Mouse (Mus musculus) brown adipose tissue, adult 24 weeks (tissue): ENCODE data around the gene Jagn1. TPM values are rescaled to one million over a fixed set of nuclear protein-coding genes. Genes with fewer than 3 reads are reported as not detected.

Experiments used
- H3K27ac ChIP-seq: fragments of 200-500 bp; replicated peaks from 2 replicates; pipeline ENCODE4 v1.5.1; 2012; ENCODE audit warnings: low read depth, mild to moderate bottlenecking, low read length
- H3K4me1 ChIP-seq: fragments of 200-500 bp; 2 replicates; pipeline ENCODE4 v1.6.1; 2012; ENCODE audit warnings: low read length, mixed read lengths; ENCODE audit not compliant: control insufficient read depth, insufficient read depth, insufficient read length
- H3K4me3 ChIP-seq: fragments of 200-500 bp; 2 replicates; pipeline ENCODE4 v1.5.1; 2012; ENCODE audit warnings: low read depth, mild to moderate bottlenecking, low read length, moderate library complexity; ENCODE audit not compliant: insufficient read depth
- polyA plus RNA-seq: library from polyadenylated mRNA; stranded (reverse); fragments of >200 nt; gene quantifications from 2 replicates; pipeline ENCODE4 v1.2.4, GENCODE M21; 2012; ENCODE audit not compliant: missing spikeins, insufficient read depth, insufficient read length

Gene Jagn1
- polyA plus RNA-seq, 1 experiment = 34.8 TPM

DNA sequence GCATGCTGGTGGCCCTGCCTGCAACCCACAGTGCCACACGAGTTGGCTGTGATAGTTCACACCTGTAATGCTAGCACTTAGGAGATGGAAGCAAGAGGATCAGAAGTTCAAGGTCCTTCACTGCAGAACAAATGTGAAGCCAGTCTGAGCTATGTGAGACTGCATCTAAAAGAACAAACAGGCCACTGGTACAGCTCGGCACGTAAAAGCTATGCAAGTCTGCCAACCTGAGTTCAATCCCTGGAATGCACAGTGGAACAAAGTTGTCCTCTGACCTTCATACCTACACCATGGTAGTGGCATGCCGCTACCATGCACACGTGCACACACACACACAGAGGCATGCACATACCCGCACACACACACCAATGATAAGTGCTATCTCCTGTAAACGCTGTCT is 18.2 kb upstream of the Jagn1 start:
- Histone ChIP-seq H3K27ac (no peak overlapping the region), H3K4me3 (no peak overlapping the region), H3K4me1 (no peaks in the 10 kb centered on the region)

DNA sequence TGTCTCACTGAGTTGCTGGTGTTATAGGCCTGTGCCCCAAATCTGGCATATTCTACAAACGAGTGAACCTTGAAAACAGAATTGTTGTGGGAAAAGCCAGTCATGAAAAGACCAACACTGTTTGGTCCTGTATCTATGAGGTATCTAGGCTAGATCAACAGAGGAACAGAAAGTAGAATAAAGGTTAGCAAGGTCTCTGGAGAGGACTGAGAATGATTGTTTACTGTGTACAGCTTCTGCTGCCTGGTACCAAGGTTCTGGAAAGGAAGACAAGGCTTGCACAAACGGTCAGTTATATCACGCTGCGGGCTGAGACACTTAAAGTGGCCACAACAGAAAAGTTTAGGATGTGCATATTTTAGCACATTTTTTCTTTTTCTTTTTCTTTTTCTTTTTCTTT is 15.7 kb upstream of the Jagn1 start:
- Histone ChIP-seq H3K27ac (peak overlapping the region; percentile 84; the same call in 1 of the 2 replicates), H3K4me1 (no peaks in the 10 kb centered on the region), H3K4me3 (no peak overlapping the region)

DNA sequence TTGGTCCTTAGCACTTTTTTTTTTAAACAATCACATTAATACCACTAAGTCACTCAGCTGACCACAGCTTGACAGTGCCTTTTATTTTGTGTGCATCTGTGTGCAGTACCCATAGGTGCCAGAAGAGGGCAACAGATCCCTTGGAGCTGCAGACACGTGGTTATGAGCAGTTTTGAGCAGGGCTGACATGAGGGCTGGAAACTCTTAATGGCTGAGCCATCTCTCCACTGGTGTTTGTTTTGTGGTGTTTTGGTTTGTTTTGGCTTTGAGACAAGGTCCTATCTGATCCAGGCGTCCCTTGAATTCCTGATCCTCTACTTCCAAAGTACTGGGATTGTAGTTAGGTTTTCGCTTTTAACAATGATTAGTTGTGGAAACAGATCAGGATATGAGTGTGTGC is 15.0 kb upstream of the Jagn1 start:
- no peak overlapping the region for H3K4me3 ChIP-seq
- H3K27ac ChIP-seq = peak overlapping the region; percentile 31; the same call in 1 of the 2 replicates
- no peaks in the 10 kb centered on the region for H3K4me1 ChIP-seq

DNA sequence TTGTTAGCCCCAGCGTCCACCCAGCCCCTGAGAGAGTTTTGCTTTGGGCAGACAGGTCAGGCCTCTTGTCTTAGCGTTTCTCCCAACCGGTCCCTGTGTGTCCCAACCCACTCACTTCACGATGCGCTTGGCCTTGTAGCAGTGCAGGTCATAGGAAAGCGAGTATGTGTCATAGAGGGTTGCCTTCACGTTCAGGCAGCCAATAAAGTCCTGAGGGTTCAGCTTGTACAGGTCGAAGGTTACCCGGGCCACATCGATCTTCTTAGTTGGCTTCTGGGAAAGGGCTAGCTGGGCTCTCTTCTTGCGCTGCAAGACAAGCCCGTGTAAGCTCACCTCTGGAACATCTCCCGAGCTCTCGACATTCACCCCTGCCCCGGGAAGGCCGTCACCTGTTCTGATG is 14.4 kb upstream of the Jagn1 start:
- Histone ChIP-seq H3K27ac (peak overlapping the region; percentile 28), H3K4me1 (no peaks in the 10 kb centered on the region), H3K4me3 (no peak overlapping the region)

DNA sequence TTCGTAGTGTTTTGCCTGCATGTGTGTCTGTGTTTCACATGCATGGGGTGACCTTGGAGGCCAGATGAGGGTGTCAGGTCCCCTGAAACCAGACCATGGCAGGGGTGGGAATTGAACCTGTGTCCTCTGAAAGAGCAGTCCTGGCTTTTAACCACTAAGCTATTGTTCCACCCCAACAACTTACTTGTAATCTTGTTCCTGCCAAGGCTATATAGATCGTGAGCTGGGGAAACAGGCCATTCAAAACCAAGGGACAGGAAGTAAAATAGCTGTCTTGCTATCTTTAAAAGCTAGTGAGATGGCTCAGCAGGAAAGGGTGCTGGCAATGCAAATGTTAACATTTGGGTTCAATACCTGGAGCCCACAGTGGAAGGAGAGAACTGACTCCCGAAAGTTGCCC is 12.4 kb upstream of the Jagn1 start:
- peak overlapping the region; percentile 68 for H3K4me3 ChIP-seq
- H3K27ac ChIP-seq = peak overlapping the region; percentile 52
- H3K4me1 ChIP-seq = no peaks in the 10 kb centered on the region

DNA sequence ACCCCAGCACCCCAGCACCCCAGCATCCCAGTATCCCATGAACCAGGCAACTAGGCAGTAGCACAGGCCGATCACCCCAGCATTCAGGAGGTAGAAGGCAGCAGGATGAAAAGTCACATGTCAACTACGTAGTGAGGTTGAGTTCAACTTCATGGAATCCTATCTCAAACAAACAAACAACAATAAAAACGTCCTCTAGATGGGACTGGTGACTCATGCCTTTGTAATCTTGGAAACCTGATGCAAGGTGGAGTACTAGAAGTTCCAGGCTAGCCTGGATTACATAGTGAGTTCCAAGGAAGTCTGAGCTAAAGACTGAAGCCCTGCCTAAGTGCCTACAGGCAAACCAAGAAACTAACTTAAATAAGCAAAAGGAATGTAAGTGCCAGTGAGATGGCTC is 11.5 kb upstream of the Jagn1 start:
- peak overlapping the region; percentile 68 for H3K4me3 ChIP-seq
- H3K27ac ChIP-seq = peak overlapping the region; percentile 60; the same call in 1 of the 2 replicates
- no peaks in the 10 kb centered on the region for H3K4me1 ChIP-seq

DNA sequence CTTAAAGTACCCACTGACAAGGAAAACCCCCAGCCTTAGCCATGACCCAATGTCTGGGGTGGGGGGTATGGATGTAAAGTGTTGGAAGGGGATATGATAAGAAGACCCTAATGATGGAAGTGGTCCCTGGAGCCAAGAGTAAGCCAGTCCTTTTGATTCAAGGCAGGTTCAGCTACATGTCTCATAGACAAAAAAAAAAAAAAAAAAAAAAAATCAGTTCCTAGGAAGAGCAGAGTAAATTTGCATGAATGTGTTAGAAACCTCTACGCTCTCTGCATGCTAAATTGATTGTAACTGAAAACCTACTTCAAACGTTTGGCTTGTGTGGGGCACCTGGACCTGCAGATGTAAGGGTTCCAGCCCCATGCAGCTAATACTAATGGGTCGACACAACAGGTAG is 10.6 kb upstream of the Jagn1 start:
- no peaks in the 10 kb centered on the region for H3K4me1 ChIP-seq
- H3K4me3 ChIP-seq = peak overlapping the region; percentile 68
- H3K27ac ChIP-seq = peak overlapping the region; percentile 98

DNA sequence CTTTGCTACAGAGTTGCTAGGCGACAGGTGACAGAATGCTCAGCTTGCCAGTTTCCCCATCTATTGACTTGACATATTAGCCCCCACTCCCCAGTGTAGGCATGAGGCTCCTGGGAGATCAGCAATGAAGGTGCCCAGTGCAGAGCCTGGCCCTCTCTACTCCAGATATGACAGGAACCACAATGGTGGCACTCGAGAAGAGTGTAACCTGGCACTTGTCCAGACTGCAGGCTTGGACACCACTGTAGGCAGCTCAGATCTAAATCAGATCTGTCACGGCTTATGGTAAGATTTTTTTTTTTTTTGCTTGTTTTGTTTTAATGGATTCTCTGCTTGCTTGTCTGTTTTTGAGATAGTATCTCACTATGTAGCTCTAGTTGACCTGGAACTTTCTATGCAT is 8.7 kb upstream of the Jagn1 start:
- Histone ChIP-seq H3K4me3 (peak overlapping the region; percentile 68), H3K27ac (peak overlapping the region; percentile 98), H3K4me1 (no peaks in the 10 kb centered on the region)

DNA sequence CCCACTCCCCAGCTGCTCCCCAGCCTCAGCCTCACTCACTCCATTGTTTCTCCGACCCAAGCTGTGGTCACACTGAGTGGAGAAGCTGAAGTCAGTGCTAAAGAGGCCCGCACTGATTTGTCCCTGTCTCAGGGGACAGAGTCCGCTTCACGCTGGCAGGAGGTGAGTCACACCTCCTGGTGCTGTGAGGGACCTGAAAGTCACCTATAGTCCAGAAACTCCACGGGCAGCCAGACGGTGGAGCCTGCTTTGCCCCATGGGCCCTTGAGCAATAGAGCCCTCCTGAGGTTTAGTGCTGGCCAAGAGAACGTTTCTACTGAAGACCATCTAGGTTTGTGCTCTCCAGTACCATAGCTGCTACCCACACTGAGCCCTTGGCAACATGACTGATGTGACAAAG is 7.7 kb upstream of the Jagn1 start:
- Histone ChIP-seq H3K4me1 (peaks cover 2% of the 10 kb centered on the region; the same call in 1 of the 2 replicates), H3K27ac (peak overlapping the region; percentile 98)

DNA sequence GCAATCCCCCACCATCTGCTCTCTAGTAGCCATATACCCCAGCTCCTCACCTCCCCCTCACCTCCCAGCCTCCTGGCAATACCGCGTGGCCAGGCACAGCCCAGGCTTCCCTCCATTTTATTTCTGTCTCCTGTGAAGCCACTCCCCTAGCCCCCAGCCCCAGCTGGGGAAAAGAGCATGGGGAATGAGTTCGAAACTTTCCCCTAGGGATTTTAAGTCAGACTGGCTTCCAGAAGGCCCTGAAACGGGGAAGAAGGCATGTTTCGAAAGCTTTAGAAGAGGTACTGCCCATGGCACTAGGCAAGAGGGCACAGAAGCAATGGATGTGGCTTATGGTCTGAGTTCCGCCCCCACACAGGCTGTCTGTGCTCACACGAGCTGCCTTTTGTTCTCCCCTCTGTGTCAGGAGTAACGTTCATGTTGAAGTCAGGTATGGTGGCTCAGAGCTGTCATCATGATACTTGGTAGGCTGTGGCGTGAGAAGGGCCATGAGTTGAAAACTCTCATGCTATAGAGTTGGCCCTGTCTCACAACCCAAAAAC is 6.6 kb upstream of the Jagn1 start, which contains the start of gene Cidec:
Gene Cidec (minus strand): TSS at position 97 of the 542 bp plus-strand sequence.
- Histone ChIP-seq H3K4me3 (peak within 1 kb of the TSS; percentile 68), H3K4me1 (peaks cover 5% of the 10 kb centered on the region), H3K27ac (peak within 1 kb of the TSS; percentile 98)

More for the DNA sequence above, 7.7 kb upstream of the Jagn1 start:
- peak overlapping the region; percentile 68 for H3K4me3 ChIP-seq

DNA sequence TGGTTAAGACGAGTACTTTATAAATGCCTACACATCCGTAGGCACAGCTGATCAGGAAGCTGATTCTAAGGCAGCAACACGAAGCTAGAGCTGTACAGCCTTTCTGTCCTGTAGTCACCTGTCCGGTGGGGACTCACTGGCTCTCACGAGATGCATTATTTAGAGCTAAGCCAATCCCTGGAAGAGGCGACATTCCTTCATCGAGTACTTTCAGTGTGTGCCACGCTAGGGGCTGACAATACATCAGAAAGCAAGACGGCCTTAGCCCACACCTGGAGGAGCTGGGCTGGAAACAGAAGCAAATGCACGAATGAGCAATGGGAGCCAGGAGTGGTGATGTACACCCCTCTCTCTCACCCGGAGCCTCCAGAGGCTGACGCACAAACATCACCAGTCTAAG is 5.2 kb upstream of the Jagn1 start:
- Histone ChIP-seq H3K27ac (peak overlapping the region; percentile 95), H3K4me3 (no peak overlapping the region), H3K4me1 (peaks cover 5% of the 10 kb centered on the region)

DNA sequence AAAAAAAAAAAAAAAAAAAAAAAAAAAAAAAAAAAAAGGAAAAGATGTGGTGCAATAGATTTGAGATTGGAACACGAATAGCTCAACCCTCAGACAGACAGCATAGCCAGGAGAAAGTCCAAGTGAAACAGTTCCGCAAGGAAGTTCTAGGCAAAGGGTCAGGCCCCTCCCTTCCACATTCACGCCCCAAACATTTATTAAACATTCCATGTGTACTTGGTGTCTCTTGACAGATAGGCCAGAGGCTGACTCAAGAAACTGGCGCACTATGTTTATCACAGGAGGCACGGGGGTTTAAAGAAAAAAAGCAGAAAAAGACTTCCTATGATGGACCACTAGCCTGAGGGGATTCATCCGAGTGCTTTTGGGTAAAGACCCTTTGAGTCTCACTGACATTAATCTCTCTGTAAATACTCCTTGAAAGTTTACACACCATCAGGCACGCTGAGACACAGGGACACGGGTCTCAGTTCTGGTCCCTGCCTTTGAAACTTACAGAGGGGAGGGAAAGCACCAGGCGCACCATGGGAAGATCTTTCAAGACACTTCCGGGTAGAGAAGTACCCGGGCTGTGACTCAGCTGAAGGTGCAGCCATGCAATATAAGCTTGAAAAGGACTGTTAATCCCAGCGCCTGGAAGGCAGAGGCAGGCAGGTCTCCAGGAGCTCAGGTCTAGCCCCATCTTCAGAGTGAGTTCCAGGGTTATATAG is 3.5 kb upstream of the Jagn1 start:
- Histone ChIP-seq H3K27ac (peak overlapping the region; percentile 95), H3K4me3 (no peak overlapping the region), H3K4me1 (peaks cover 9% of the 10 kb centered on the region)

DNA sequence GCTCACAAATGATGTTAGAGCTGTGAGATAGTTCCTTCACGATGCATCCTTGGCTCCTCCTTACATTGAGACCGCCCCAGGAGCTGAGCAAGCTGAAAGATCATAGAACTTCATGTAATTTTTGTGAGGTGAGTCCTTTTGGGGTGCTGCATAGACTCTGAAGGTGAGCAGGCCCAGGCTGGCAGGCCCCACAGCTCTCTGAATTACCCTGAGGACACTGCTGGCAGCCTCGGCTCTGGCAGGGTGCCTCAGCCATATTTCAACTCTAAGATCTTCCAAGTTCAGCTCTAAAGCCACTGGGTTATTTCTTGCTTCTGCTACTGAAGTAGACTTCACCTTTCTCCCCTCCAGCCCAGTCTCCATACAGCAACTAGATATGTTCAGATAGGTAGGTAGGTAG is 1.7 kb upstream of the Jagn1 start:
- H3K27ac ChIP-seq = peak overlapping the region; percentile 57
- H3K4me3 ChIP-seq = no peak overlapping the region
- H3K4me1 ChIP-seq = peaks cover 9% of the 10 kb centered on the region

DNA sequence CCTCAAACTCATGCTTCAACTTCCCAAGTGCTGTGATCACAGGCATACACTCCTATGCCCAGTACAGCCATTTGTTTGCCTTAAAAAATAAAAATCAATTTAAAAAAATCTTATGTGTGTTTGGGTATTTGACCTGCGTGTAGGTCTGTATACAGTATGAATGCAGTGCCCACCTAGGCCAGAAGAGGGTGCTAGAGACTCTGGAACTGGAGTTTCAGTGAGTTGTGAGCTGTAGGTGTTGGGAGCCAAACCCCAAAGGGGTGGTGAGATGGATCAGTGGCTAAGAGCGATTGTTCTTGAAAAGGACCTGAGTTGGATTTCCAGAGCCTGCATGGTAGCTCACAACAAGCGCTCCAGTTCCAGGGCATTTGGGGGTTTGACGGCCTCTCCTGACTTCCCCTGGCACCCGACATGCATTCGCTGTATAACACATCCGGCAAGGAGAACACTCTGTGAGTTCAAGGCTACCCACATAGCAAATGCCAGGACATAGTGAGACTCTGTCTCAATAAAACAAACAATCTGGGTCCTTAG is 1.2 kb upstream of the Jagn1 start:
- Histone ChIP-seq H3K4me1 (peaks cover 9% of the 10 kb centered on the region), H3K27ac (no peak overlapping the region), H3K4me3 (no peak overlapping the region)

DNA sequence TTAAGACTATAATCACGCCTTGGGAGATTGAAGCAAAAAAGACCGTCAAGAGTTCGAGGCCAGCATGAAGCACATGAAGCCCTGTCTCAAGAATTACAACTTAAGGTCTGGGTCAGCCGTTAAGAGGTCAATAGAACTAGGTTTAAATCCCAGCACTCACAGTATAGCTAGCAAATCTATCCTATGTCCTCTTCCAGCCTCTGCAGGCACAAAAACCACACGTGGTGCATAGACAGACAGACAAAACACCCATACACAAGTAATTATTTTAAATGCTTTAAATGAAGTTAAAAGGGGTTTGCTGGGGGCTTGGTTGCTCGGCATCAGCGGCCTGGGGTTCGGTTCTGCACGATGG is 305 bp upstream of the Jagn1 start:
- no peak overlapping the region for H3K27ac ChIP-seq
- H3K4me3 ChIP-seq = peak overlapping the region; percentile 42
- peaks cover 9% of the 10 kb centered on the region for H3K4me1 ChIP-seq

DNA sequence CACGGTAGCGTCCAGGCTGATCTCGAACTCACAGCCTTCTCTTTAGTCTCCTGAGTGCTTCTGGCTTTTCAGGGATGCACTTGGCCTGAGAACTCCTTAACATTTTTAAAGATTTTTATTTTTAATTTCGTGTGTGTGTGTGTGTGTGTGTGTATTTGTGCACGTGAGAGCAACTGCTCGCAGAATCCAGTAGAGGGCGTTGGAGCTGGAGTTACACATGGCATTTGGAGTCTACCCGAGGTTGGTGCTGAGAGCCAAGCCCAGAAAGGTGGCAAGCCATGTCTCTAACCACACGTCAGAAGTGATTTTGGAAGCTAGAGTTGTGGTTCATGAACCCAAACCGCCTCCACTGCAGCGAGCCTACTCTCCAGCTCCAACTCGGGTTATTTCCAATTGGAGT is 722 bp downstream of the Jagn1 start:
- H3K4me1 ChIP-seq = peaks cover 9% of the 10 kb centered on the region
- H3K27ac ChIP-seq = peak overlapping the region; percentile 70; the same call in 1 of the 2 replicates
- peak overlapping the region; percentile 87 for H3K4me3 ChIP-seq
